Mouse (Mus musculus) liver, embryonic 16.5 days (tissue): ENCODE data around the gene Ubtf. TPM values are rescaled to one million over a fixed set of nuclear protein-coding genes. Genes with fewer than 3 reads are reported as not detected.

Experiments used
- ATAC-seq: fragments of 200-750 bp; cut with Nextera tagmentation; 2 replicates; pipeline ENCODE4 v1.8.0; 2017; ENCODE audit warnings: low read depth, mild to moderate bottlenecking, moderate number of reproducible peaks, moderate library complexity
- H3K27ac ChIP-seq: fragments of 300-500 bp; sonication (generic); 2 replicates; pipeline ENCODE4 v1.5.1; 2014; ENCODE audit warnings: mild to moderate bottlenecking, low read length
- H3K27me3 ChIP-seq: fragments of 300-500 bp; sonication (generic); 2 replicates; pipeline ENCODE4 v1.6.1; 2014; ENCODE audit warnings: low read depth, low read length, mixed read lengths; ENCODE audit not compliant: control insufficient read depth, insufficient read depth
- H3K36me3 ChIP-seq: fragments of 300-500 bp; sonication (generic); 2 replicates; pipeline ENCODE4 v1.6.1; 2014; ENCODE audit warnings: mild to moderate bottlenecking; ENCODE audit not compliant: control insufficient read depth, insufficient read depth
- H3K4me1 ChIP-seq: fragments of 300-500 bp; sonication (generic); 2 replicates; pipeline ENCODE4 v1.6.1; 2014; ENCODE audit warnings: low read depth, low read length, mixed read lengths; ENCODE audit not compliant: control insufficient read depth
- H3K4me2 ChIP-seq: fragments of 300-500 bp; sonication (generic); 2 replicates; pipeline ENCODE4 v1.6.1; 2014; ENCODE audit warnings: low read depth, low read length, mixed read lengths
- H3K4me3 ChIP-seq: fragments of 300-500 bp; sonication (generic); 2 replicates; pipeline ENCODE4 v1.5.1; 2014; ENCODE audit warnings: low read depth, mild to moderate bottlenecking, low read length
- H3K9ac ChIP-seq: fragments of 300-500 bp; sonication (generic); 2 replicates; pipeline ENCODE4 v1.6.1; 2014; ENCODE audit warnings: low read depth, low read length
- H3K9me3 ChIP-seq: fragments of 300-500 bp; sonication (generic); replicated peaks from 2 replicates; pipeline ENCODE4 v1.6.1; 2016; ENCODE audit warnings: low read length; ENCODE audit not compliant: control insufficient read depth
- WGBS: fragments of 180-500 bp; shearing (Covaris S2); extraction: QIAGEN DNeasy Blood & Tissue Kit; methylation state at CpG from one replicate; pipeline ENCODE4 v1.1.7; 2014; ENCODE audit not compliant: insufficient replicate concordance; 5-methylcytosine and 5-hydroxymethylcytosine counted together
- polyA plus RNA-seq: library from polyadenylated mRNA; unstranded; fragments of >200 nt; fragmentation: Nextera tagmentation; extraction: Ambion mirVana; gene quantifications from 2 replicates; pipeline ENCODE4 v1.2.1, GENCODE M21; 2015

Gene Ubtf
- polyA plus RNA-seq, 1 experiment from 2014 or later: 46.4 TPM

- no peaks in the 10 kb centered on the region for H3K9me3 ChIP-seq
- peaks cover 30% of the 10 kb centered on the region for H3K4me1 ChIP-seq
- H3K27ac ChIP-seq: peak overlapping the region; percentile 98
Observed at GRCm38 (mm10) chr11:102317901-102318575, 1.5 kb downstream of the Ubtf start.

GRCm38 (mm10) chr11:102317298-102317900, 2.1 kb downstream of the Ubtf start:
- H3K27me3 ChIP-seq: peaks cover 5% of the 10 kb centered on the region
- peak overlapping the region; percentile 98 for H3K27ac ChIP-seq
- H3K36me3 ChIP-seq: peaks cover 28% of the 10 kb centered on the region
- peaks cover 30% of the 10 kb centered on the region for H3K4me1 ChIP-seq
- H3K4me3 ChIP-seq: peak overlapping the region; percentile 99
- H3K9ac ChIP-seq: peak overlapping the region; percentile 100
- H3K9me3 ChIP-seq: no peaks in the 10 kb centered on the region
- H3K4me2 ChIP-seq: peak overlapping the region; percentile 100
- WGBS: under 1% methylated on average over 81 of the region's 87 CpGs
- peak; percentile 23 for ATAC-seq

More at GRCm38 (mm10) chr11:102317901-102318575, 1.5 kb downstream of the Ubtf start:
- H3K36me3 ChIP-seq: peaks cover 22% of the 10 kb centered on the region
- WGBS: under 1% methylated on average over 41 of the region's 77 CpGs
- ATAC-seq: peak; percentile 42
- H3K9ac ChIP-seq: peak overlapping the region; percentile 100
- H3K27me3 ChIP-seq: peaks cover 8% of the 10 kb centered on the region
- H3K4me2 ChIP-seq: peak overlapping the region; percentile 100
- H3K4me3 ChIP-seq: peak overlapping the region; percentile 99

- under 1% methylated on average over 63 of the region's 80 CpGs for WGBS
- peaks cover 3% of the 10 kb centered on the region for H3K27me3 ChIP-seq
- peaks cover 35% of the 10 kb centered on the region for H3K36me3 ChIP-seq
- H3K9me3 ChIP-seq: no peaks in the 10 kb centered on the region
- H3K4me2 ChIP-seq: peak overlapping the region; percentile 100
- peak overlapping the region; percentile 100 for H3K9ac ChIP-seq
- peak; percentile 77 for ATAC-seq
- H3K4me3 ChIP-seq: peak overlapping the region; percentile 99
- H3K4me1 ChIP-seq: peaks cover 30% of the 10 kb centered on the region
- H3K27ac ChIP-seq: peak overlapping the region; percentile 98
Observed at GRCm38 (mm10) chr11:102316572-102317297, 2.8 kb downstream of the Ubtf start.

- no peak for ATAC-seq
- WGBS: 11% methylated on average over 14 of the region's 14 CpGs
- Histone ChIP-seq H3K27me3 (peaks cover under 1% of the 10 kb centered on the region; the same call in 1 of the 2 replicates), H3K27ac (peak overlapping the region; percentile 78), H3K36me3 (peaks cover 35% of the 10 kb centered on the region), H3K9me3 (no peaks in the 10 kb centered on the region), H3K4me2 (peak overlapping the region; percentile 100), H3K4me3 (peak overlapping the region; percentile 99), H3K9ac (peak overlapping the region; percentile 85), H3K4me1 (peaks cover 36% of the 10 kb centered on the region)
Observed at GRCm38 (mm10) chr11:102315690-102316571, 3.6 kb downstream of the Ubtf start.

GRCm38 (mm10) chr11:102314321-102314720, 5.2 kb downstream of the Ubtf start:
- Histone ChIP-seq H3K9ac (no peak overlapping the region), H3K9me3 (no peaks in the 10 kb centered on the region), H3K27me3 (no peaks in the 10 kb centered on the region), H3K27ac (no peak overlapping the region), H3K36me3 (peaks cover 45% of the 10 kb centered on the region), H3K4me3 (no peak overlapping the region), H3K4me1 (peaks cover 41% of the 10 kb centered on the region), H3K4me2 (no peak overlapping the region)
- 77% methylated on average over 12 of the region's 12 CpGs for WGBS
- ATAC-seq: no peak

GRCm38 (mm10) chr11:102312586-102312985, 7.0 kb downstream of the Ubtf start:
- Histone ChIP-seq H3K27me3 (no peaks in the 10 kb centered on the region), H3K9ac (0 out of 2 replicates have a peak overlapping the region, but pooled peaks have one; percentile 6), H3K9me3 (no peaks in the 10 kb centered on the region), H3K4me2 (no peak overlapping the region), H3K4me3 (no peak overlapping the region), H3K36me3 (peaks cover 52% of the 10 kb centered on the region), H3K4me1 (peaks cover 49% of the 10 kb centered on the region), H3K27ac (no peak overlapping the region)
- no peak for ATAC-seq
- 80% methylated on average over 6 of the region's 6 CpGs for WGBS

- Histone ChIP-seq H3K9me3 (no peaks in the 10 kb centered on the region), H3K9ac (no peak overlapping the region), H3K36me3 (peaks cover 58% of the 10 kb centered on the region), H3K4me3 (no peak overlapping the region), H3K4me1 (peaks cover 49% of the 10 kb centered on the region), H3K27me3 (no peaks in the 10 kb centered on the region), H3K4me2 (no peak overlapping the region), H3K27ac (0 out of 2 replicates have a peak overlapping the region, but pooled peaks have one; percentile 1)
- WGBS: 91% methylated on average over 4 of the region's 4 CpGs
- no peak for ATAC-seq
Observed at GRCm38 (mm10) chr11:102311966-102312365, 7.6 kb downstream of the Ubtf start.
